Mouse (Mus musculus) neural tube, embryonic 13.5 days (tissue): ENCODE data around the gene Rb1. TPM values are rescaled to one million over a fixed set of nuclear protein-coding genes. Genes with fewer than 3 reads are reported as not detected.
A peak's percentile ranks its signal among the peaks of the same experiment; 100 is the strongest.

Source experiments
- ATAC-seq: fragments of 200-750 bp; cut with Nextera tagmentation; 2 replicates; pipeline ENCODE4 v1.8.0; 2017; ENCODE audit warnings: low read depth, mild to moderate bottlenecking, moderate TSS enrichment, moderate library complexity
- H3K27ac ChIP-seq: fragments of 300-500 bp; sonication (generic); replicated peaks from 2 replicates; pipeline ENCODE4 v1.5.1; 2015; ENCODE audit warnings: moderate library complexity, mild to moderate bottlenecking, inconsistent platforms
- H3K27me3 ChIP-seq: fragments of 300-500 bp; sonication (generic); 2 replicates; pipeline ENCODE4 v1.6.1; 2015; ENCODE audit warnings: mild to moderate bottlenecking, inconsistent platforms
- H3K36me3 ChIP-seq: fragments of 300-500 bp; sonication (generic); 2 replicates; pipeline ENCODE4 v1.6.1; 2015; ENCODE audit warnings: mild to moderate bottlenecking, inconsistent platforms
- H3K4me1 ChIP-seq: fragments of 300-500 bp; sonication (generic); replicated peaks from 2 replicates; pipeline ENCODE4 v1.6.1; 2015; ENCODE audit warnings: inconsistent platforms
- H3K4me2 ChIP-seq: fragments of 300-500 bp; sonication (generic); 2 replicates; pipeline ENCODE4 v1.6.1; 2015; ENCODE audit warnings: inconsistent platforms, mild to moderate bottlenecking, moderate library complexity
- H3K4me3 ChIP-seq: fragments of 300-500 bp; sonication (generic); 2 replicates; pipeline ENCODE4 v1.5.1; 2015; ENCODE audit warnings: mild to moderate bottlenecking, inconsistent platforms
- H3K9ac ChIP-seq: fragments of 300-500 bp; sonication (generic); 2 replicates; pipeline ENCODE4 v1.6.1; 2015; ENCODE audit warnings: moderate library complexity, mild to moderate bottlenecking, inconsistent platforms
- H3K9me3 ChIP-seq: fragments of 300-500 bp; sonication (generic); 2 replicates; pipeline ENCODE4 v1.6.1; 2016; ENCODE audit warnings: inconsistent platforms
- WGBS: fragments of 180-500 bp; shearing (Covaris S2); methylation state at CpG from one replicate; pipeline ENCODE4 v1.1.7; 2015; 5-methylcytosine and 5-hydroxymethylcytosine counted together
- polyA plus RNA-seq: library from polyadenylated mRNA; unstranded; fragments of >200 nt; fragmentation: Nextera tagmentation; extraction: Ambion mirVana; gene quantifications from 2 replicates; pipeline ENCODE4 v1.2.1, GENCODE M21; 2015

Rb1 gene
- polyA plus RNA-seq, 1 experiment from 2014 or later: 25.4 TPM

DNA sequence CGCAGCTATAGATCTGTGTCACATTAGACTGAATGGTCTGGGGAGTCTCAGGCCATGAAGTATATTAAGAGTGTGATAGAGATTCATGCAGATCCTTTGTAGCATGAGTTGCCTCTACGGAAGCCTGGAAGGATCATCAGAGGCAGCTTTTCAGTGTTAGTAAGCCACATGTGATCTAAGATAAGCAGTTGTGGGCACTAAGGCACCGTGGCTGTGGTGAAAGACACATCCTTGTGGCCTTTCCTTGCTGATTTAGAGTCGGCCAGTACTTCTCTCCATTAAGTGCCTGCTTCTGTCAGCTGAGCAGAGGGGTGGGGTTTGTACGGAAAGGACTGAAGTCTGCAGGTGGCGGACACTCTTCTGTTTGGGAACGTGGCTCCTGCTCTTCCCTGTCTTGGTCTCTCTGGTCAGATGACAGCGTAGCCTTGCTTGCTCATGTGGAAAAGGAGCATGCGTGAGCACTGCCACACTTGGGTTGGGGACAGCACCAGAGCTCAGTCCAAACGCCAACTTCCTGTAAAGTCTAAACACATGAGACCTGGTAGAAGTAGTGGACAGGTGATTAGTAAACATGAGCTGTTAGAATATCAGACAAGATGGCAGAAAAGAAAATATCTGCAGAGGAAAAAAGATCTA is 162.1 kb downstream of the Rb1 start:
- Histone ChIP-seq H3K9me3 (no peaks in the 10 kb centered on the region), H3K9ac (no peak overlapping the region), H3K4me2 (no peak overlapping the region), H3K27me3 (no peaks in the 10 kb centered on the region), H3K36me3 (peaks cover 71% of the 10 kb centered on the region), H3K4me1 (no peaks in the 10 kb centered on the region), H3K4me3 (no peak overlapping the region), H3K27ac (no peak overlapping the region)
- ATAC-seq: no peak
- 94% methylated on average over 10 of the region's 10 CpGs for whole genome bisulfite sequencing

- Histone ChIP-seq H3K9me3 (no peaks in the 10 kb centered on the region), H3K36me3 (peaks cover 60% of the 10 kb centered on the region), H3K4me1 (no peaks in the 10 kb centered on the region), H3K4me3 (no peak overlapping the region), H3K27ac (no peak overlapping the region), H3K4me2 (no peak overlapping the region), H3K27me3 (no peaks in the 10 kb centered on the region), H3K9ac (no peak overlapping the region)
- ATAC-seq: no peak
- WGBS: 96% methylated on average over 13 of the region's 13 CpGs
Observed at GRCm38 (mm10) chr14:73162192-73162800, 163.3 kb downstream of the Rb1 start.

GRCm38 (mm10) chr14:73161303-73161702 is 164.3 kb downstream of the Rb1 start:
- Histone ChIP-seq H3K27me3 (no peaks in the 10 kb centered on the region), H3K4me3 (no peak overlapping the region), H3K9me3 (no peaks in the 10 kb centered on the region), H3K9ac (no peak overlapping the region), H3K36me3 (peaks cover 60% of the 10 kb centered on the region), H3K27ac (no peak overlapping the region), H3K4me1 (no peaks in the 10 kb centered on the region), H3K4me2 (no peak overlapping the region)
- ATAC-seq: no peak
- WGBS: 90% methylated on average over 4 of the region's 5 CpGs

GRCm38 (mm10) chr14:73148125-73148524 is 177.5 kb downstream of the Rb1 start:
- Histone ChIP-seq H3K4me3 (no peak overlapping the region), H3K27me3 (no peaks in the 10 kb centered on the region), H3K4me2 (no peak overlapping the region), H3K9me3 (no peaks in the 10 kb centered on the region), H3K36me3 (0 out of 2 replicates have a peak, but pooled peaks cover 6% of the 10 kb centered on the region), H3K4me1 (peaks cover 17% of the 10 kb centered on the region), H3K9ac (no peak overlapping the region), H3K27ac (no peak overlapping the region)
- ATAC-seq: no peak
- WGBS: 91% methylated on average over 3 of the region's 3 CpGs

DNA sequence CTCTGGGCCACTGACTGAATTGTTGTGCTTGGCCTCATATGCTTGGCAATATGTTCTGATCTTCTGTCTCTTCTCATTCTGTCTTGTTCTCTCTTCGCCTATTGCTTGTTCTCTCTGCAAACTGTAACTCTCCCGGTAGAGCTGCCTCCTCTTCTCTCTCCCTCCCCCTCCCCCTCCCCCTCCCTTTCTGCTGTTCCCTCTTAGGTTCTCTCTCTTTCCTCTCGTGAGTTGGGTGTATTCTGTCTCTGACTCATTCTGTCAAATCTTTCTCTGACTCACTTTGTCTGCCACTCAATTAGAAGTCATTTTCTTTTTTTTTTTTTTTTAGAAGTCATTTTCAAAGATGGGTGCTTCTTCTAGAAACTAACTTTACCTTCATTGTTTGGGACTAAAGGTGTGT is 178.9 kb downstream of the Rb1 start:
- no peak for ATAC-seq
- no peaks in the 10 kb centered on the region for H3K9me3 ChIP-seq
- H3K4me2 ChIP-seq: no peak overlapping the region
- H3K27me3 ChIP-seq: no peaks in the 10 kb centered on the region
- H3K9ac ChIP-seq: no peak overlapping the region
- whole genome bisulfite sequencing: 78% methylated on average over 3 of the region's 3 CpGs
- 0 out of 2 replicates have a peak, but pooled peaks cover 3% of the 10 kb centered on the region for H3K36me3 ChIP-seq
- H3K27ac ChIP-seq: no peak overlapping the region
- no peak overlapping the region for H3K4me3 ChIP-seq
- H3K4me1 ChIP-seq: peaks cover 25% of the 10 kb centered on the region

DNA sequence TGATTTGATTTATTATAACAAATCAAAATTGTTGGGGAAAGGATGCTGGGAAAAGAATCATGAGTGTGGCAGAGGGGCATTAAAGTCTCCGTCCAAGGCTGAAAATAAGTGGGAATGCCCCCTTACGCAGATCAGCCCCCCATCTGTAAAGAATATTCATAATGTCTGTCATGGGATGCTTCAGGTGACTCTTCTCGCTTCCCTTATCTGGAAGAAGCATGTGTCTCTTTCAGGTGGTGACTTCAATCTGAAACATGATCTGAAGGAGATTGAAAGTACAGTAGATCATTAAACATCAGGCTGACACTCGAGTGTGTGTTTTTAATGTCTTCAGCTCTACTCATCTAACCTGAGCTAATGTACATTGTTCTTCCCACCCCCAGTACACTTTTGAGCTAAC is 180.1 kb downstream of the Rb1 start:
- no peak for ATAC-seq

DNA sequence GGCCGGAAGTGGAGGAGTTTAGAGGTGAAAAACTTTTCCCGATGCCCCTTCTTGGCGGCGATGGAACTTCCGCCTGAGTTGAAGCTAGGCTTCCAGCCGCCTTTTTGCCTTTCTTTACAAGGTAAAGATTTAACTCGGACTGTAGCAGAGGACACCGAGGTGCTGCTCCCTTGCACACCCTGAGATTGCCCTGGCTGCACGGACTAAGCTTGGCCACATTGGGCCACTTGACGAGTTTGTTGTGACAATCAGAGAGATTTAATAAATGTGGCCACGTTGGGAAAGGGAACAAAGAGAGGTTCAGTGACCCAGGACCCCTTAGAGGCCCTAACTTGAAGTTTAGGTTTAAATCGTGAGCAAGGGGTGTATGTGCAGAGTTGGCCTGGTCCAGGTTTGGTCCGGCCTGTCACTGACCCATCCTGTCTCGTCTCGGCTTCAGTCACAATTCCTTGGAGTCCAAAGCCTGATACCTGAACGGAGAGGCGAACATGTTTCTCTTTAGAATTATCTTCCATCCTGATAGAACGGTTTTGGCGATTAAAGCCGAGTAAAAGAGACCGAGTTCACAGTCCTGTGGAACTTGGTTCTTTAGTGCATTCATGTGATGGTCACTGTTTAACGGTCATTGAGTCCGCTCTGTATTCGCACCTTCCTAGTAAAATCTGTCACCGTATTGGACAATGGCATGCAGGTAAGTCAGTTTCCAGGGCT is 181.8 kb downstream of the Rb1 start:
- H3K4me3 ChIP-seq: peak overlapping the region; percentile 75
- 38% methylated on average over 25 of the region's 25 CpGs for WGBS
- ATAC-seq: peak; percentile 25

More for the DNA sequence above, 180.1 kb downstream of the Rb1 start:
- Histone ChIP-seq H3K27ac (no peak overlapping the region), H3K4me1 (peaks cover 26% of the 10 kb centered on the region), H3K9ac (no peak overlapping the region), H3K9me3 (no peaks in the 10 kb centered on the region), H3K4me2 (no peak overlapping the region), H3K36me3 (no peaks in the 10 kb centered on the region), H3K27me3 (no peaks in the 10 kb centered on the region), H3K4me3 (no peak overlapping the region)
- WGBS: 94% methylated on average over 4 of the region's 4 CpGs

DNA sequence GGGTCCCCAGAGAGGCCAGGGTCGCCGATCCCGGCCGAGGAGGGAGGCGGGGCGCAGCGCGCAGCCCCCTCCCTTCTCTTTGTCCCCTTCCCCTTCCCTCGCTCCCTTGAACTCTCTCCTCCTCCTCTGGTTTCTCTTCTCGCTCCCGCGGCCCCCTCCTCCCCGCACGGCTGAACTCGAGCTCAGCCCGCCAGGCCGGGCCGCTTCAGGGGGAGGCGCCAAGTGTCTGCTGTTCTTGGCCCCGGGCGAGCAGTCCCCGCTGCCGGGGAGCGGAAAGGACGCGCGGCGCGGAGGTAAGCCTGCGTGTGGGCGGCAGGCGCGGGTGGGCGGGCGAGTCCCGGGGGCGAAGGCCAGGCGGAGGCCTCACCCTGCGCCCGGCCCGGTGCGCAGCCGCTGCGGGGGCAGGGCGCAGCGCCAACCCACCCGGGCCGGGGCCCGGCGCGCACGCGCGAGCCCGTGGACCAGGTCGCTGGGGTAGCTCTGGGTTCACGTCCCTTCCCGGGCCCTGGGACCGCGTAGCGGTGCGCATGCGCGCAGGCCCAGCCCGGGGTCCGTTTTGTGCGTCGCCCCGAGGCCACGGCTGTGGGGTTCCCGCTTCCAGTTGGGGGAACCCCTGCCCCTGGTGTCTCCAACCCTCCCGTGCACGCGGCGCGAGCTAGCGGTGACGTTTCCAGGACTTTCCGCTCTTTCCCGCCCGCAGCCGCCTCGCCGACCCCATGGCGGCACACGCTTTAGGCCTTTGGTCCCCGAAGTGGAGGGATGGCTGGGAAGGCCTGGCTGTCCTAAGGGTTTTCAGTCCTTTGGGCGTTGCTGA is 182.5 kb downstream of the Rb1 start:
- Histone ChIP-seq H3K4me2 (peak overlapping the region; percentile 73), H3K4me1 (peaks cover 26% of the 10 kb centered on the region), H3K27ac (peak overlapping the region; percentile 99), H3K9ac (peak overlapping the region; percentile 97), H3K9me3 (no peaks in the 10 kb centered on the region), H3K27me3 (no peaks in the 10 kb centered on the region), H3K4me3 (peak overlapping the region; percentile 75), H3K36me3 (no peaks in the 10 kb centered on the region)
- WGBS: under 1% methylated on average over 51 of the region's 88 CpGs
- ATAC-seq: peak; percentile 95

More for the DNA sequence above, 181.8 kb downstream of the Rb1 start:
- peak overlapping the region; percentile 73 for H3K4me2 ChIP-seq
- peaks cover 26% of the 10 kb centered on the region for H3K4me1 ChIP-seq
- no peaks in the 10 kb centered on the region for H3K27me3 ChIP-seq
- no peaks in the 10 kb centered on the region for H3K9me3 ChIP-seq
- H3K9ac ChIP-seq: peak overlapping the region; percentile 97
- no peaks in the 10 kb centered on the region for H3K36me3 ChIP-seq
- peak overlapping the region; percentile 99 for H3K27ac ChIP-seq

- WGBS: under 1% methylated on average over 11 of the region's 11 CpGs
- H3K27ac ChIP-seq: peak overlapping the region; percentile 99
- H3K4me2 ChIP-seq: peak overlapping the region; percentile 73
- H3K9me3 ChIP-seq: no peaks in the 10 kb centered on the region
- ATAC-seq: peak; percentile 21
- no peaks in the 10 kb centered on the region for H3K27me3 ChIP-seq
- H3K4me3 ChIP-seq: peak overlapping the region; percentile 75
- peak overlapping the region; percentile 97 for H3K9ac ChIP-seq
- H3K36me3 ChIP-seq: no peaks in the 10 kb centered on the region
- peaks cover 26% of the 10 kb centered on the region for H3K4me1 ChIP-seq
Observed at GRCm38 (mm10) chr14:73142421-73142895, 183.2 kb downstream of the Rb1 start.

DNA sequence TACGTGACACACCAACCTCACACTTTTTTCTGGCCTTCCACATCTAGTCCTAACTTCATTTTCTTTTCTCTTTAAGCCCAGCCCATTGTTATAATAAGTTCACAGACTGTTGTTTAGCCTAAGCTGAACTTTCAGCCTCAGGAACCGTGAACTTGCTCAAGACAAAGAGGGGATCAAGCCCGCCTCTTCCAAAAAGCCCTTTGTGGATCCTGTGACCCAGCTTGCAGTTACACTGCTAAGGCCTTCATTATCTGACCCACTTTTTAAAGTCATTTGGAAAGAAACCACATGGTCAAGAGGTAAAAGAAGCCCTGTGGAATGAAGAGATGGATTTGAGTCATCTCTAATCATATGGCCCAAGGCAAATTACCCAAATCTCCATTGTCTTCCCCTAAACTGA is 183.8 kb downstream of the Rb1 start:
- peak overlapping the region; percentile 73; the same call in 1 of the 2 replicates for H3K4me2 ChIP-seq
- 63% methylated on average over 3 of the region's 3 CpGs for WGBS

DNA sequence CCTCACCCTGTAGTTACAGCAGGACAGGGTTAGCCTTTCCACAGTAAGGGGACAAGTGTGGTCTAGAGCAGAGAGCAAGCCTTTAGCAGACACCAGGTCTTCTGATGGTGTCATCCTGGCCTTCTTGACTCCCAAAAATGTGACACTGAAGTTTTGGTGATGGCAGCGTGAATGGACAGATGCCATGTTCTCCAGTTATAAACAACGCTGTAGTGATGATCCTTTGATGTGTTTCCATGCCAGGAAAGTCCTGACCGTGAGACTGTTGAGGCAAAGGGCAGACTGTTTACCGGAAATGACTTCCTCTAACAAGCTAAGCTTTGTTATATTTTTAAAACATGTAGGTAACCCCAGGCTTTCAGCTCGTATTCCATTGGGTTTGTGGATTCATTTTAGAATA is 185.8 kb downstream of the Rb1 start:
- WGBS: 70% methylated on average over 5 of the region's 5 CpGs
- Histone ChIP-seq H3K9ac (no peak overlapping the region), H3K4me1 (peaks cover 22% of the 10 kb centered on the region), H3K36me3 (no peaks in the 10 kb centered on the region), H3K27ac (no peak overlapping the region), H3K27me3 (no peaks in the 10 kb centered on the region), H3K9me3 (no peaks in the 10 kb centered on the region), H3K4me2 (no peak overlapping the region), H3K4me3 (no peak overlapping the region)
- ATAC-seq: no peak

More for the DNA sequence above, 183.8 kb downstream of the Rb1 start:
- Histone ChIP-seq H3K4me1 (peaks cover 26% of the 10 kb centered on the region), H3K27me3 (no peaks in the 10 kb centered on the region), H3K27ac (peak overlapping the region; percentile 99), H3K9me3 (no peaks in the 10 kb centered on the region), H3K9ac (peak overlapping the region; percentile 97), H3K4me3 (no peak overlapping the region), H3K36me3 (no peaks in the 10 kb centered on the region)
- ATAC-seq: no peak
